Mouse (Mus musculus) liver, embryonic 14.5 days (tissue): ENCODE data around the gene Timp3. TPM values are rescaled to one million over a fixed set of nuclear protein-coding genes. Genes with fewer than 3 reads are reported as not detected.

Source experiments
- ATAC-seq: fragments of 200-750 bp; cut with Nextera tagmentation; 2 replicates; pipeline ENCODE4 v1.8.0; 2017; ENCODE audit warnings: moderate number of reproducible peaks, mild to moderate bottlenecking, moderate library complexity; ENCODE audit not compliant: insufficient read depth
- DNase-seq, 3 experiments: peaks; one replicate each; pipeline ENCODE4 v3.0.0-alpha.2; 2012 to 2013; ENCODE audit warnings: low read depth in 3 of 3, low spot score in 3 of 3
- H3K27ac ChIP-seq: fragments of 300-500 bp; sonication (generic); 2 replicates; pipeline ENCODE4 v1.5.1; 2014; ENCODE audit warnings: moderate library complexity, mild to moderate bottlenecking, control low read depth, inconsistent platforms
- H3K27me3 ChIP-seq: fragments of 300-500 bp; sonication (generic); 2 replicates; pipeline ENCODE4 v1.6.1; 2014; ENCODE audit warnings: mild to moderate bottlenecking, low read length, moderate library complexity; ENCODE audit not compliant: control insufficient read depth, insufficient read depth
- H3K36me3 ChIP-seq: fragments of 300-500 bp; sonication (generic); replicated peaks from 2 replicates; pipeline ENCODE4 v1.6.1; 2014; ENCODE audit warnings: low read depth; ENCODE audit not compliant: control insufficient read depth, insufficient read depth
- H3K4me1 ChIP-seq, 2 experiments: fragments of 200-500 bp in 1 of 2; fragments of 300-500 bp in 1 of 2; sonication (generic) in 1 of 2; replicated peaks; 2 replicates each; pipeline ENCODE4 v1.6.1; 2012 to 2014; ENCODE audit warnings: antibody characterized with exemption in 1 of 2, inconsistent platforms in 1 of 2, low read length in 1 of 2; ENCODE audit not compliant: control insufficient read depth in 2 of 2, insufficient read depth in 2 of 2
- H3K4me2 ChIP-seq: fragments of 300-500 bp; sonication (generic); 2 replicates; pipeline ENCODE4 v1.6.1; 2014; ENCODE audit warnings: low read depth, mild to moderate bottlenecking, control low read depth, moderate library complexity
- H3K4me3 ChIP-seq, 2 experiments: fragments of 200-500 bp in 1 of 2; fragments of 300-500 bp in 1 of 2; sonication (generic) in 1 of 2; 2 replicates each; pipeline ENCODE4 v1.5.1; 2012 to 2014; ENCODE audit warnings: low read depth in 2 of 2, low read length in 2 of 2, mild to moderate bottlenecking in 2 of 2, control low read depth in 1 of 2, inconsistent platforms in 1 of 2, moderate library complexity in 1 of 2; ENCODE audit not compliant: insufficient read depth in 1 of 2
- H3K9ac ChIP-seq: fragments of 300-500 bp; sonication (generic); replicated peaks from 2 replicates; pipeline ENCODE4 v1.6.1; 2014; ENCODE audit warnings: mild to moderate bottlenecking, control low read depth, moderate library complexity
- H3K9me3 ChIP-seq: fragments of 300-500 bp; sonication (generic); 2 replicates; pipeline ENCODE4 v1.6.1; 2016; ENCODE audit warnings: low read length, mixed read lengths; ENCODE audit not compliant: control insufficient read depth
- CTCF ChIP-seq: IDR thresholded peaks from 2 replicates; pipeline ENCODE4 v1.5.1; 2016; ENCODE audit warnings: antibody characterized with exemption, low read depth, control low read depth
- EP300 ChIP-seq: IDR thresholded peaks from 2 replicates; pipeline ENCODE4 v1.6.1; 2016; ENCODE audit warnings: antibody characterized with exemption, low read depth
- WGBS: fragments of 180-500 bp; shearing (Covaris S2); extraction: QIAGEN DNeasy Blood & Tissue Kit; methylation state at CpG from one replicate; pipeline ENCODE4 v1.1.7; 2014; ENCODE audit not compliant: insufficient replicate concordance; 5-methylcytosine and 5-hydroxymethylcytosine counted together
- polyA plus RNA-seq, 2 experiments: library from polyadenylated mRNA; depleted of rRNA in 1 of 2; stranded (reverse) in 1 of 2; unstranded in 1 of 2; fragments of >200 nt; fragmentation: Nextera tagmentation in 1 of 2; extraction: Ambion mirVana in 1 of 2; gene quantifications; 2 replicates each; pipeline versions ENCODE4 v1.2.1 to v1.2.3; 2012 to 2014

Gene Timp3
- polyA plus RNA-seq, 2 experiments: 3.2 to 3.8 TPM

- Histone ChIP-seq H3K4me3 (no peak overlapping the region), H3K27ac (no peak overlapping the region), H3K36me3 (no peaks in the 10 kb centered on the region), H3K4me1 (peaks cover 38 to 53% of the 10 kb centered on the region in 2 experiments), H3K4me2 (no peak overlapping the region), H3K9me3 (no peaks in the 10 kb centered on the region), H3K27me3 (no peaks in the 10 kb centered on the region), H3K9ac (no peak overlapping the region)
- ATAC-seq: no peak
- 55% methylated on average over 5 of the region's 5 CpGs for WGBS
- no peak for DNase-seq
- TF ChIP-seq EP300: no peak
- no peak for TF ChIP-seq CTCF
Observed at GRCm38 (mm10) chr10:86330993-86331680, 31.0 kb downstream of the Timp3 start.

GRCm38 (mm10) chr10:86331681-86332281, 31.6 kb downstream of the Timp3 start:
- no peaks in the 10 kb centered on the region for H3K36me3 ChIP-seq
- no peak overlapping the region for H3K4me3 ChIP-seq
- H3K27me3 ChIP-seq: no peaks in the 10 kb centered on the region
- peaks cover 38 to 56% of the 10 kb centered on the region in 2 experiments for H3K4me1 ChIP-seq
- DNase-seq: no peak
- TF ChIP-seq EP300 (no peak), CTCF (no peak)
- 66% methylated on average over 7 of the region's 7 CpGs for WGBS
- no peak overlapping the region for H3K4me2 ChIP-seq
- ATAC-seq: no peak
- no peaks in the 10 kb centered on the region for H3K9me3 ChIP-seq
- no peak overlapping the region; the same call in 1 of the 2 replicates for H3K27ac ChIP-seq
- H3K9ac ChIP-seq: no peak overlapping the region

DNA sequence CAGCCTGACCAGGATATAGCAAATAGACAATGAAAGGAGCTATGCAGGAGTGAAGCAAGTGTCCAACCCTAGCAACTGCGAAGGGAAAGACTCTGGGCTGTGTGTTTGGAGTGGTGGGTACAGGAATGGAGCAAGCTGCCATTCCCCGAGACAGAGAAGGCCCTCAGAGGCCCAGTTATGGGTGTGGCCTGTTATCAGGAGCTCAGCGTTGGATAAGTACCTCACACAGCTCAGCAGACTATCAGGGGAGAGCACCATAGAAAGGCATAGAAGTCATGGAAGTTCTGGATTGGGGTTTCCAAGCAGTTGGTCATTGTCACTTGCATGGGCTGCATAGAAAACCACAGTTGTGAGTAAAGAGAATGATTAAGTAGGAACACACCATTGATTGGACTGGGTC, 32.8 kb downstream of the Timp3 start:
- peak; percentile 91 for ATAC-seq
- DNase-seq: peak; percentile 54 to 62 (median 59)
- peak; percentile 40; the same call in 1 of the 2 replicates for TF ChIP-seq EP300
- no peak for TF ChIP-seq CTCF
- peak overlapping the region; percentile 58 for H3K27ac ChIP-seq
- no peaks in the 10 kb centered on the region for H3K36me3 ChIP-seq
- H3K4me2 ChIP-seq: peak overlapping the region; percentile 51
- H3K9ac ChIP-seq: peak overlapping the region; percentile 5; the same call in 1 of the 2 replicates
- no peak overlapping the region for H3K4me3 ChIP-seq
- WGBS: 23% methylated on average over 3 of the region's 3 CpGs
- H3K4me1 ChIP-seq: peaks cover 38 to 56% of the 10 kb centered on the region in 2 experiments
- no peaks in the 10 kb centered on the region for H3K27me3 ChIP-seq
- no peaks in the 10 kb centered on the region for H3K9me3 ChIP-seq

DNA sequence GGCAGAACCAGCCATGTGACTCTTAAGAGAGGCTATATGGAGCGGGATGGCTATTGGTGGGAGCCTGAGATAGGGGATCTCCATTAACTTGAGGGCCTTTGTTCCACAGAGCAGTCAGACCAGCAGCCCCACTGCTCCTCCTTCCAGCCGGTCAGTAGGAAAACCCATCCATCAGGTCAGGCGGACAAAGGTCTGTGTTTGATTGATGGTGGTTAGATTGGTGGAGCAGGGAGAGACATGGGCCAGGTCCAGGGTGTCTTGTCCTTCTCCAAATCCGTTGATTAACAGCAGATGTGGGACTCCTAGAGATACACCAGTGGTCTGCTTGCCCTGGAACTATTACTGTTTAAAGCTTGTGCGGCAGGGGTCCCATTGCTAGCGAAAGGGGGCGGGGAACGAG, 34.4 kb downstream of the Timp3 start:
- H3K9ac ChIP-seq: no peak overlapping the region
- no peaks in the 10 kb centered on the region for H3K9me3 ChIP-seq
- H3K4me1 ChIP-seq: peaks cover 33 to 51% of the 10 kb centered on the region in 2 experiments
- H3K27me3 ChIP-seq: no peaks in the 10 kb centered on the region
- no peak overlapping the region for H3K4me2 ChIP-seq
- no peak overlapping the region for H3K27ac ChIP-seq
- H3K36me3 ChIP-seq: no peaks in the 10 kb centered on the region
- WGBS: 62% methylated on average over 8 of the region's 8 CpGs
- DNase-seq: no peak
- TF ChIP-seq CTCF (no peak), EP300 (no peak)
- H3K4me3 ChIP-seq: no peak overlapping the region
- no peak for ATAC-seq

DNA sequence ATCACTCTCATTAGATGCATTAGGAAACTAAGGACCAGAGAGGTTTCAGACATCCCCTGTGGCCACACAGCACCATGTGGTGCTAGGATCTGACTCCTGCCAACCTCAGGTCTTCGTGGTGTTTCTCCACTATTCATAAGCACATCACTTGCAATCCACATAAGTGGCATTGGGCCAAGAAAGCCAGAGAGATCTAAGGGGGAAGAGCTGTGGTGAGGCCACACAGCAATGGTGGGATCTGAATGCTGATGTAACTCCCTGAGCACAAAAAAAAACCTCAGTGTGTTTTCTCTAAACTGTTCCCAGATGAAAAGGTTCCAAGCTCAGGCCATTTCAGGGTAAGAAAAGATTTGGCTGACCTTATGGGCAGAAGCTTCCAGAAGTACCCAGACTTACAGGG, 36.3 kb downstream of the Timp3 start:
- Histone ChIP-seq H3K36me3 (no peaks in the 10 kb centered on the region), H3K9me3 (no peaks in the 10 kb centered on the region), H3K4me1 (peaks cover 44 to 59% of the 10 kb centered on the region in 2 experiments), H3K27me3 (no peaks in the 10 kb centered on the region), H3K27ac (no peak overlapping the region), H3K9ac (no peak overlapping the region), H3K4me2 (no peak overlapping the region), H3K4me3 (no peak overlapping the region)
- ATAC-seq (no peak), DNase-seq (no peak)
- no peak for TF ChIP-seq EP300
- TF ChIP-seq CTCF: no peak
- WGBS: 52% methylated on average over 1 of the region's 1 CpGs
